Mouse (Mus musculus) adrenal gland, adult 8-10 months (tissue): Measurements from ENCODE around the gene Gm5891. TPM values are rescaled to one million over a fixed set of nuclear protein-coding genes. Genes with fewer than 3 reads are reported as not detected.
"Not testable (repeated sequence)": the region's sequence is repeated elsewhere in the genome, so short reads cannot be mapped to it uniquely, and the experiment has no call there.

Source experiments
- DNase-seq: peaks from one replicate; pipeline ENCODE4 v3.0.0; 2022
- total RNA-seq, 4 experiments: library from RNA; stranded (reverse); gene quantifications; 2 replicates each; pipeline ENCODE4 v1.2.4; 2022

Gene Gm5891
- not detected for total RNA-seq

- not testable (repeated sequence) for DNase-seq
These were observed at the start of gene Gm5891 for GRCm38 (mm10) chr7:21921191-21921590. Gene Gm5891 (minus strand): TSS chr7:21921291.

Other genes starting within 250 kb of the Gm5891 start
- not detected for gene Gm4175, start 159.8 kb downstream of the Gm5891 start, total RNA-seq
- gene Gm4177, start 124.6 kb downstream of the Gm5891 start, total RNA-seq: not detected
- gene Vmn1r135, start 88.9 kb downstream of the Gm5891 start, total RNA-seq: not detected
- gene Gm5725, start 77.0 kb downstream of the Gm5891 start, total RNA-seq: not detected
- gene Vmn1r137, start 73.3 kb upstream of the Gm5891 start, total RNA-seq: not detected
- gene Vmn1r138, start 107.6 kb upstream of the Gm5891 start, total RNA-seq: not detected
- not detected for gene Gm6176, start 135.0 kb upstream of the Gm5891 start, total RNA-seq
- not detected for gene Vmn1r139, start 147.8 kb upstream of the Gm5891 start, total RNA-seq
- gene Gm16451, start 197.0 kb upstream of the Gm5891 start, total RNA-seq: not detected
- not detected for gene Gm10666, start 213.4 kb upstream of the Gm5891 start, total RNA-seq
- not detected for gene Vmn1r142, start 242.7 kb upstream of the Gm5891 start, total RNA-seq